Mouse (Mus musculus): ENCODE results near the gene Spata7. TPM values are rescaled to one million over a fixed set of nuclear protein-coding genes. Genes with fewer than 3 reads are reported as not detected.

Spata7 gene
- polyA plus RNA-seq (2012; rRNA removed): 214 and 215 TPM in 2 replicates

DNA sequence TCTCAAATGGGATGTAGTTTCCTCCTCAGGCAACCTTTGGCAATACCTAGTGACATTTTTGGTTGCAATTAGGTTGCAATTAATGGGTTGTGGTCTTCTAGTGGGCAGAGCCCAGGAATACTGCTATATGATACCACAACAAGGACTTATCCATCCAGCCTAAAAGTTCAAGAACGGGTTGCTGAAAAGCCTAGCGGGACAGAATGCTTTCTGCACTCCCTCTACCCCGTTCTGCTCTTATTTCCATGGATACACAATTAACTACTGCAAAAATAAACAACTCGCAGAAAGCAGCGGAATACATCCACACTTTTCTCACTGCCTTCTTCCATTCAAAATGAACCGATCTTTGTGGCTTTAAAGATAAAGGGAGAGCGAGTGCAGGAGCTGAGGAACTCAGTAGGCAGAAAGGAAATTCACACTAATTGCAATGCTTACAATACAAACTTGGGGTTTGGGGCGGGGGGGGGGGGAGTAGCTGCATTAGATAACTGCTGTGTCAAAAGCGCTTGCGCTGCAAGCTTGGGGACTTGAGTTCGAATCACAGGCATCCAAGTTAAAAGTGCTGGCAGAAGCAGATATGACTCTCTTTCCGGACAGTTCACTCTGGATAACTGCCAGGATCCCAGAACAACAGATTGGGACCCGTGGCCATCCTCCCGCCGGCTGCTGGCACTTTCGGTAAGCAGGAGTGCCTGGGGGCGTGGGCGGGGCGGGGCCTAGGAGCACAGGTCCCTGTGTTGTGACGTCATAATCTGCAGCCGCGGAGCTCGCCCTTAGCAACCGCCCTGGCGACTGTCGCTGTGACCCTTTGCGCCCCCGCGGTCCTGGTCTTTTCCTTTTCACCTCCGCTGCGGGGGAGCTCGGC, at the start of gene Spata7:
Spata7 (plus strand) TSS at position 766 of the 868 bp plus-strand sequence.
- peak within 1 kb of the TSS; percentile 93 for H3K27ac ChIP-seq (ENCODE audit: control insufficient read depth, insufficient read depth, low read depth, low read length)

DNA sequence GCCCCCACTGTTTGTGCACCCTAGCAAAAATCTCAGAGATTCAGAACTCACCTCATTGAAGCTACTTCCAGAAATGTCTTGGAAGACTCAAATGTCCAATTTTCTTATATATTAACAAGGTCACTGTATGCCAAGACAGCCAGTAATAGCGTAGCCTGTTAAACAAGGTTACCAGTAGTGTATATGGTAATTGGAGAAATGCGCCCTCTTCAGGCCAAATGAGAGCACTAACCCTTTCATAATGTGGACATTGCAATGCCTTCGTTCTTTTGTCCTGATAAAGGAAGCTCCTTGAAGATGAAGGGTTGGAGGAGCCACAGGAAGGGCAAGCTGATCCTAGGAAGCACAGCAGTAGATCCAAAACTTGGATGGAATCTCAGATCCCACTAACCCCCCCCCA, 42.7 kb upstream of the Spata7 start:
- Histone ChIP-seq H3K4me3 (ENCODE audit: control insufficient read depth, low read depth, low read length) (no peak overlapping the region), H3K27me3 (ENCODE audit: control insufficient read depth, insufficient read depth, low read length) (no peaks in the 10 kb centered on the region), H3K36me3 (ENCODE audit: control insufficient read depth, insufficient read depth, low read length) (no peaks in the 10 kb centered on the region), H3K27ac (ENCODE audit: control insufficient read depth, insufficient read depth, low read depth, low read length) (no peak overlapping the region), H3K4me1 (ENCODE audit: control insufficient read depth, insufficient read depth, low read length) (no peaks in the 10 kb centered on the region)
- no peak for TF ChIP-seq POLR2A (IDR thresholded peaks at IDR 0.05; ENCODE audit: control insufficient read depth, low read depth, low read length)
- TF ChIP-seq CTCF (IDR thresholded peaks at IDR 0.05; ENCODE audit: control insufficient read depth, insufficient read depth, insufficient replicate concordance, low read depth, low read length): no peak

More for the DNA sequence above, at the start of gene Spata7:
- peak within 1 kb of the TSS; percentile 99 for H3K4me3 ChIP-seq (ENCODE audit: control insufficient read depth, low read depth, low read length)
- TF ChIP-seq CTCF (IDR thresholded peaks at IDR 0.05; ENCODE audit: control insufficient read depth, insufficient read depth, insufficient replicate concordance, low read depth, low read length) (no peak), POLR2A (IDR thresholded peaks at IDR 0.05; ENCODE audit: control insufficient read depth, low read depth, low read length) (peak; percentile 91)
- H3K36me3 ChIP-seq (ENCODE audit: control insufficient read depth, insufficient read depth, low read length): no peaks in the 10 kb centered on the region; the same call in 1 of the 2 replicates
- no peaks in the 10 kb centered on the region for H3K27me3 ChIP-seq (ENCODE audit: control insufficient read depth, insufficient read depth, low read length)
- no peaks in the 10 kb centered on the region for H3K4me1 ChIP-seq (ENCODE audit: control insufficient read depth, insufficient read depth, low read length)

DNA sequence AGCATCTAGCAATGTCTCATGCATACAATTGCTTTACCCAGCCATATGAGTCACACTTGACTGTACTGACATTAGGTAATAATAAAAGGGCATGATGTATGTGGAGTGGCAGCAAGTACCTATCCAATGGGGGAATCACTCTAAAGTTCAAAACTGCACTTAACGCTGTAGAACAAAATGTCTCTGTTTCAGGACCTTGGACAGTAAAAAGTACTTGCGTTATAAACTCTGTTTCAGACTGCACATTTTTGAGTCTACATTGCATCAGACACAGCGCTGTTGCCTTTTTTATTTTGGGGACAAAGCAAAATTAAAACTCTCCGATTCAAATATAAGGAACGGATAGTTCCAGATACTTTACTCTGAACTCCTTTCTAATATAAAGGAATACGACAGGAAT, 39.4 kb upstream of the Spata7 start:
- no peaks in the 10 kb centered on the region for H3K36me3 ChIP-seq (ENCODE audit: control insufficient read depth, insufficient read depth, low read length)
- no peak for TF ChIP-seq CTCF (IDR thresholded peaks at IDR 0.05; ENCODE audit: control insufficient read depth, insufficient read depth, insufficient replicate concordance, low read depth, low read length)
- no peak for TF ChIP-seq POLR2A (IDR thresholded peaks at IDR 0.05; ENCODE audit: control insufficient read depth, low read depth, low read length)

DNA sequence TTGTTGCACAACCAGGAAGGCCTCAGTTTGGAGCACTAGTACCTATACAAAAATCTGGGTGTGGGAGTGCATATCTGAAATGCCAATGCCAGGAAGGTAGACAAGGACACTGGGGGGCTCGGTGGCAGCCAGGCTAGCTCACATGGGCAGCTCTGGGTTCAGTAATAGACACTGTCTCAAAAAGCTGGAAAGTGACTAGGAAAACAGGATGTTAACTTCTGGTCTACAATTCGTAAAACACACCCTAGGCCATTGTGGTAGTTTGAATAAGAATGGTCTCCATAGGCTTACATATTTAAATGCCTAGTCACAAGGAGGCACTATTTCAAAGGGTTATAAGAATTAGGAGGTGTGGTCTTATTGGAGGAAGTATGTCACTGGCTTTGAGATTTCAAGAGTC, 36.9 kb upstream of the Spata7 start:
- Histone ChIP-seq H3K36me3 (ENCODE audit: control insufficient read depth, insufficient read depth, low read length) (no peaks in the 10 kb centered on the region), H3K4me3 (ENCODE audit: control insufficient read depth, low read depth, low read length) (no peak overlapping the region), H3K4me1 (ENCODE audit: control insufficient read depth, insufficient read depth, low read length) (no peaks in the 10 kb centered on the region), H3K27me3 (ENCODE audit: control insufficient read depth, insufficient read depth, low read length) (no peaks in the 10 kb centered on the region), H3K27ac (ENCODE audit: control insufficient read depth, insufficient read depth, low read depth, low read length) (no peak overlapping the region)
- TF ChIP-seq CTCF (IDR thresholded peaks at IDR 0.05; ENCODE audit: control insufficient read depth, insufficient read depth, insufficient replicate concordance, low read depth, low read length) (no peak), POLR2A (IDR thresholded peaks at IDR 0.05; ENCODE audit: control insufficient read depth, low read depth, low read length) (no peak)

More for the DNA sequence above, 39.4 kb upstream of the Spata7 start:
- Histone ChIP-seq H3K4me1 (ENCODE audit: control insufficient read depth, insufficient read depth, low read length) (no peaks in the 10 kb centered on the region), H3K27ac (ENCODE audit: control insufficient read depth, insufficient read depth, low read depth, low read length) (no peak overlapping the region), H3K4me3 (ENCODE audit: control insufficient read depth, low read depth, low read length) (no peak overlapping the region), H3K27me3 (ENCODE audit: control insufficient read depth, insufficient read depth, low read length) (no peaks in the 10 kb centered on the region)

DNA sequence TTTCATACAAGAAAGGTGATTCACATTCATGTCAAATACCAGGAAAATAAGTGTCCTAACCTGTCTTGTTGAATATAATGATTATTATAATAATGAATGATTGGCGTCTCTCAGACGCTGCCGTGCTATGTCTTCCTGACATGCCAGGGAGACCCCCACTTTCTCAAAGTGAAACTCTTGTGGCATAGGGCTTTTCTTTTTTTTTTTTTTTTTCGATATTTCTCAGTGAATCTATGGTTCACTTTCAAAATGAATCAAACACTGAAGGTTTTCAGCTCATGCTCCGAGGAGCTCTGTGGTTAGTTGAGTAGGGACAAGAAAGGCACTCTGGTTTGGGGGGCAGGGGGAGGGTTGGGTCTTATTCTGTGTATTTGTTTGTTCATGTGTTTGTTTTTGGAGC, 27.1 kb upstream of the Spata7 start:
- Histone ChIP-seq H3K4me3 (ENCODE audit: control insufficient read depth, low read depth, low read length) (no peak overlapping the region), H3K27ac (ENCODE audit: control insufficient read depth, insufficient read depth, low read depth, low read length) (no peak overlapping the region), H3K4me1 (ENCODE audit: control insufficient read depth, insufficient read depth, low read length) (no peaks in the 10 kb centered on the region), H3K36me3 (ENCODE audit: control insufficient read depth, insufficient read depth, low read length) (no peaks in the 10 kb centered on the region), H3K27me3 (ENCODE audit: control insufficient read depth, insufficient read depth, low read length) (no peaks in the 10 kb centered on the region)
- no peak for TF ChIP-seq CTCF (IDR thresholded peaks at IDR 0.05; ENCODE audit: control insufficient read depth, insufficient read depth, insufficient replicate concordance, low read depth, low read length)

DNA sequence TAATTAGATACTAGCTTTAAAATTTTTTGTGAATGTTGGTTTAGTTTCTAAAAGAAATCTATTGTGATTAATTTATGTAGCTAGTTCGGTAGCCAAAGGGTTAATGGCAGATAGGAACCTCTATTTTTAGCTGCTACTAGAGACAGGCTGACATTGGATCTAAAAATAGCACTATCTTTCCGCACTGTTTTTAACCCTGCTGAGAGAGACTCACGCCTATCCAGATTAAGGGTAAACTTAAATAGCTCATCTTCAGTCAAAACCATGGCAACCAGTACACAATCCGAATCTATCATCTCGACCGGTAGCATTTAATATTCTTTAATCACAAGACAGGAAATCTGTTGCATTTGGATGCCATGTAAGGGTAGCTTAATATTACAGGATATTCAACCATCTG, 25.8 kb upstream of the Spata7 start:
- no peak for TF ChIP-seq CTCF (IDR thresholded peaks at IDR 0.05; ENCODE audit: control insufficient read depth, insufficient read depth, insufficient replicate concordance, low read depth, low read length)
- no peak for TF ChIP-seq POLR2A (IDR thresholded peaks at IDR 0.05; ENCODE audit: control insufficient read depth, low read depth, low read length)
- no peak overlapping the region for H3K27ac ChIP-seq (ENCODE audit: control insufficient read depth, insufficient read depth, low read depth, low read length)
- H3K36me3 ChIP-seq (ENCODE audit: control insufficient read depth, insufficient read depth, low read length): no peaks in the 10 kb centered on the region
- no peaks in the 10 kb centered on the region for H3K27me3 ChIP-seq (ENCODE audit: control insufficient read depth, insufficient read depth, low read length)
- no peaks in the 10 kb centered on the region for H3K4me1 ChIP-seq (ENCODE audit: control insufficient read depth, insufficient read depth, low read length)
- no peak overlapping the region for H3K4me3 ChIP-seq (ENCODE audit: control insufficient read depth, low read depth, low read length)

DNA sequence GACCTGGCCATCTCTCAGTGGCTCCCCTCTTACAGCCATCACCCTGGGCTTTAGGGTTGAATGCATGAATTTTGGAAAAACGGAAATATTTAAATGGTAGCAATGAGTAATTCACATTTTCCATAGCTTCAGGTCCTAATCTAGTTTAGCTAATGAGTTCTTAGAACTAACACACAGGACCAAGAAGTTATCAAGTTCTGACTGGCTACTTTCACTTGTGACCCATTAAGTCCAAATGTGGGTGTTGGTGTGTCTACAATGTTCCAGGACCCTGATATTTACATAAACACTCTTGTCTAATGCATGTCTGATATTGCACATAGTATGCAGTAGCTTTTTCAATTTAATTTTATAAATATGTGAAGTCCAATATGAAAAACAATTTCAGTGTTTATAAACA, 22.7 kb upstream of the Spata7 start:
- H3K27me3 ChIP-seq (ENCODE audit: control insufficient read depth, insufficient read depth, low read length): no peaks in the 10 kb centered on the region
- H3K27ac ChIP-seq (ENCODE audit: control insufficient read depth, insufficient read depth, low read depth, low read length): no peak overlapping the region
- no peaks in the 10 kb centered on the region for H3K36me3 ChIP-seq (ENCODE audit: control insufficient read depth, insufficient read depth, low read length)
- TF ChIP-seq POLR2A (IDR thresholded peaks at IDR 0.05; ENCODE audit: control insufficient read depth, low read depth, low read length) (no peak), CTCF (IDR thresholded peaks at IDR 0.05; ENCODE audit: control insufficient read depth, insufficient read depth, insufficient replicate concordance, low read depth, low read length) (no peak)
- no peaks in the 10 kb centered on the region for H3K4me1 ChIP-seq (ENCODE audit: control insufficient read depth, insufficient read depth, low read length)
- no peak overlapping the region for H3K4me3 ChIP-seq (ENCODE audit: control insufficient read depth, low read depth, low read length)

Measured in testis, adult 2 months (tissue).